Mouse (Mus musculus) NIH3T3 (cell line): Measurements from ENCODE around the gene Cdc42bpg.
A peak's percentile ranks its signal among the peaks of the same experiment; 100 is the strongest.
"Not testable (repeated sequence)": the region's sequence is repeated elsewhere in the genome, so short reads cannot be mapped to it uniquely, and the experiment has no call there.

Experiments used
- DNase-seq: peaks from one replicate; pipeline ENCODE4 v3.0.0-alpha.2; 2012; ENCODE audit warnings: low read depth

Cdc42bpg gene

GRCm38 (mm10) chr19:6296551-6297210 lies 9.6 kb upstream of the Cdc42bpg start:
- DNase-seq: peak; percentile 71

GRCm38 (mm10) chr19:6297641-6298040 lies 8.6 kb upstream of the Cdc42bpg start:
- DNase-seq: peak; percentile 88

GRCm38 (mm10) chr19:6299003-6299402 lies 7.3 kb upstream of the Cdc42bpg start:
- DNase-seq: no peak

GRCm38 (mm10) chr19:6299450-6300267 lies 6.6 kb upstream of the Cdc42bpg start:
- no peak for DNase-seq

GRCm38 (mm10) chr19:6300402-6300841 lies 5.8 kb upstream of the Cdc42bpg start:
- no peak for DNase-seq

- no peak for DNase-seq
These were observed 4.1 kb upstream of the Cdc42bpg start for GRCm38 (mm10) chr19:6302114-6302513.

- DNase-seq: peak; percentile 35
These were observed 3.7 kb upstream of the Cdc42bpg start for GRCm38 (mm10) chr19:6302522-6302921.

GRCm38 (mm10) chr19:6303831-6304230 lies 2.4 kb upstream of the Cdc42bpg start:
- no peak for DNase-seq

- DNase-seq: peak; percentile 97
These were observed 1.3 kb upstream of the Cdc42bpg start for GRCm38 (mm10) chr19:6304787-6305516.

GRCm38 (mm10) chr19:6305517-6306115 lies 640 bp upstream of the Cdc42bpg start:
- DNase-seq: no peak

GRCm38 (mm10) chr19:6306586-6306985 lies 330 bp downstream of the Cdc42bpg start:
- peak; percentile 58 for DNase-seq

- no peak for DNase-seq
These were observed 1.7 kb downstream of the Cdc42bpg start for GRCm38 (mm10) chr19:6307733-6308531.

GRCm38 (mm10) chr19:6310181-6310580 lies 3.9 kb downstream of the Cdc42bpg start:
- no peak for DNase-seq

GRCm38 (mm10) chr19:6311783-6312182 lies 5.5 kb downstream of the Cdc42bpg start:
- DNase-seq: not testable (repeated sequence)

- DNase-seq: no peak
These were observed 7.5 kb downstream of the Cdc42bpg start for GRCm38 (mm10) chr19:6313796-6314195.

GRCm38 (mm10) chr19:6314513-6314912 lies 8.3 kb downstream of the Cdc42bpg start:
- DNase-seq: no peak

- DNase-seq: no peak
These were observed 9.3 kb downstream of the Cdc42bpg start for GRCm38 (mm10) chr19:6315573-6315972.

- no peak for DNase-seq
These were observed 11.9 kb downstream of the Cdc42bpg start for GRCm38 (mm10) chr19:6318145-6318544.

GRCm38 (mm10) chr19:6321358-6321757 lies 15.1 kb downstream of the Cdc42bpg start:
- no peak for DNase-seq

GRCm38 (mm10) chr19:6321786-6322621 lies 15.7 kb downstream of the Cdc42bpg start:
- peak; percentile 77 for DNase-seq
